Mouse (Mus musculus) neural tube, embryonic 10.5 days (tissue): ENCODE data around the gene Snap47.
"Not testable (repeated sequence)": the region's sequence is repeated elsewhere in the genome, so short reads cannot be mapped to it uniquely, and the experiment has no call there.

Experiments
- DNase-seq: peaks from one replicate; pipeline ENCODE4 v3.0.0-alpha.2; 2017; ENCODE audit warnings: low spot score; ENCODE audit errors: extremely low spot score

Gene Snap47

DNA sequence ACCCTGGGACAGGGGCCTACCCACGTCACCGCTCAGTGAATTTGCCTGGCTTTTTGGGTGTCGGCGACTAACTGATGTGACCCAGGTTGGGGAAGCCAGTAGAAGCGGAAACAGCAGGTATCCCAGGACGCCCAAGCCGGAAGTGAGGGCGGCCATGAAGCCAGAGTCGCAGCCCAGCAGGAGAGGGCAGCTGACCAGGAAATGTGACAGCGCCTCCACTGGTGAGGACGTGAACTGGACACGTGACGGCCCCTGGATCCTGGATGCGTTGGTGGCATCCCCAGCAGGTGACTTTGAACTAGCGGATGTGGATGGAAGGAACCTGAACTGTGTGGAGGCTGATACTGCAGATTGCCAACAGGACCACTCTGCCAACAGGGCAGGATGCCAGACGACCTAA, 75.5 kb downstream of the Snap47 start, which contains the start of gene Prss38:
Gene Prss38, minus strand, starts transcription at position 183 of the 400 bp plus-strand sequence.
- no peak for DNase-seq

DNA sequence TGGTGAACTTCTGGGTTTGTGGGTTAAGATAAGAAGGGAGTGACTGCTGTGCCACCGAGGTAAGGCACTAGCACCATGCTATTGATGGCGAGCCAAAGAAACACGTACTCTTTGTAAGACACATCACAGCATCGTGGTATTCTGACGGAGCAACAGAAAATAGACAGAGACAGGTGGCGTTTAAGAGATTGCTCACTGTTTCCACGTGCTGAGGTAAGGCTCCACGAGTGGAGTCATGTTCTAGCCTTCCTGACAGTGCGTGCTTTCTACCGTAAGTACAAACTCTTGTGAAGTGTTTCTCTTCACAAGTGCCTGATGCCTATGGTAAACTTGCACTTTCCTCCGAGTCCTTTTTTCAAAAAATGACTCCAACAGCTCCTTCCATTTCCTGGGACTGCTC, 81.1 kb downstream of the Snap47 start:
- no peak for DNase-seq

DNA sequence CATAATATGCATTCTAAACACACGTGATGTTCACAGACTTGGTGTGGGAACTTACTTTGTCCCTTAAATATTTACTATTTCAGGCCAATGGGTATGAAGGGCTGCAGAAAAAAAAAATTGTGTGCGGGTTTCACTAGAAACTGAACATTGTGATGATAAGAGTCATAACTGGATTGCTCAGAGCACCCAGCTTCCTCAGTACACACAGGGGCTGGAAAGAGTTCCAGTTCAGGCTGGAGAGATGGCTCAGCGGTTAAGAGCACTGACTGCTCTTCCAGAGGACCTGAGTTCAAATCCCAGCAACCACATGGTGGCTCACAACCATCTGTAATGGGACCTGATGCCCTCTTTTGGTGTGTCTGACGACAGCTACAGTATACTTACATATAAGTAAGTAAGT, 83.0 kb downstream of the Snap47 start:
- not testable (repeated sequence) for DNase-seq

DNA sequence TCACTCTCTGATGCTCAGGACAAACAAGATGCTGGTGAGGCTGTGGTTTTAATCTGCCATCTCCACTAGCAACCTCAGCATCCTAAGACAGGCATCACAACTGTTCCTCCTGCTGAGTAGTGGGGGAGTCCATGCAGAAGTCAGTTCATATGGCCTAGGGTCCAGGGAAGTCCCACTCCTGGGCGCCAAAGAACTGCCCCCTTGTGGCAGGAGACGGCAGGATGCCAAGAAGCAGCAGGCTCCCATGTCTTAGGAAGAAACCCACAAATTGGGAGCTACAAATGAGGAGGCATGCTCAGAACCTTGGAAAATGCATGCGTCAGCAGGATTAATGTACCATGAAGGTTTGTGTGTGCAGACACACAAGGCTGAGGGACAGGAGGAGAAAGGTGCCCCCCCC, 84.4 kb downstream of the Snap47 start:
- DNase-seq: peak; percentile 40

DNA sequence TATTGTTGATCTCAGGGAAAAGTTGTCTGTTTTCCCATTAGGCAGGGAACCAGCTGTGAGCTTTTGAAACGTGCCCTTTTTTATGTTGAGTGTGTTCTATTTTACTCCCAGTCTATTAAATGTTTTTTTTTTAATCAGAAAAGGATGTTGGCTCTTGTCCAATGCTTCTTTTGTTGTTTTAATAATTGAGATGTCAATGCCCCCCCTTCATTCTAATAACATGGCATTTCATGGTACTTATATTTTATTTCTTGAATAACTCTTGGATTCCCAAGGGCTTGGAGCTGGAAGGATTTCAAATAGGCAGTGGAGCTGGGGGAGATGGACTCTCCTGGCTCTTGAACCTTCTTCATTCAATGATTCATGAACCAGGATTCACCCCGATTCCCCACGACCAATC, 85.0 kb downstream of the Snap47 start:
- DNase-seq: no peak

DNA sequence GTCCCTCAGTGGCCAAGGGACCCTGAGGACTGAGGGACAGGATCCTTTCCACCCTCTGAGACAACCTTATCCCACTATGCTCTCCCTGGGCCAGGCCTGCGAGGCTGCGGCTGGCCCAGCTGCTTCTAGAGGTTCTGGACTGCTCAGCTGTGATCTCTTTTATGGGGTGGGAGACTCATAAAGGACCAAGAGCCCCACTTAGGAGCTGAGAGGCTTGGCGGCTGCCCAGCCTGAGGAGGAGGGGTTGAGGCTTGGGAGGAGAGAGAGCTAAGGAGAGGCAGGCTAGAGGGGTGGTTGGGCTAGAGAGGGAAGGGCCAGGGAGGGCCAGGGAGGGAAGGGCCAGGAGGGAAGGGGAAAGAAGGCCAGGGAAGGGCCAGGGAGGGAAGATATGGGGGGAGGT, 86.6 kb downstream of the Snap47 start:
- no peak for DNase-seq

DNA sequence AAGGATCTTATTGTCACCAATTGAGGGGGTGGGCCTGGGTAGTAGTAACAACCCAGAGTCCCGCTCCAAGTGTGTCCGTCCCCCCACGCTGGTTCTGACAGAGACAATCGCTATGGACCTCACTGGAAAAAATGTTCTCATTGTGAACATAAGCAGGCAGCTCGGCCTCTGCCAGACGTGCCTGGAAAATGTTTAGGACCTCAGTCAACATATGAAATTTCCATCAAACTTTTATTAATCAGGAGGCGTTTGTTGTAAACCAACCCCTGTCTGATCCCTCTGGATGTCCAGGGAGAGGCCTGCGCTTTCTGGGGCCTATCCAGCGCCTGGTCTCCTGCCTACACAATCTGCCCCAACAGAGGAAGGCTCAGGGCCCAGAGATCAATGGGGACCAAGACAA, 87.0 kb downstream of the Snap47 start:
- no peak for DNase-seq

DNA sequence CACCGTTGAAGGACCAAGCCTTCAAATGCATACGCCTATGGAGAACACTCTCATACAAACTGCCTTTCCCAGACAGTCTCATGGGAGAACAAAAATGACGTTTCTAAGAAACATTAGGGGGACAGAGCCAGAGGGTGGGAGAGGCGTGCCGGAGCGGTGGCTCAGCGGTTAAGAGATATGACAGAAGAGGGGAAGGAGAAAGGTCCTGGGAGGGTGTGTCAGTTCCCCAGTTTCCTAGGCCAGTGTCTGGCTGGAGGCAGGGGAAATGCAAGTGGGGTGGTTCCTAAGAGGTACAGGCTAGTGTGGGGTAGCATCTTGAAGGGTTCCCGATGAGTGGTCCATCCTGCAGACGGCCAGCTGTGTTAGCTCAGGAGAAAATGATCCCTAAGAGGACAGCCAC, 89.7 kb downstream of the Snap47 start:
- DNase-seq: no peak
